Mouse (Mus musculus): ENCODE results near the gene Gm3020.
"Not testable (repeated sequence)": the region's sequence is repeated elsewhere in the genome, so short reads cannot be mapped to it uniquely, and the experiment has no call there.

The Gm3020 gene

GRCm38 (mm10) chr14:3651730-3652129 lies at the start of gene Gm3020:
Gene Gm3020 (plus strand): TSS chr14:3652030.
- not testable (repeated sequence) for DNase-seq (ENCODE audit: low spot score)

- not testable (repeated sequence) for DNase-seq (ENCODE audit: low spot score)
Observed at GRCm38 (mm10) chr14:3634212-3634611, 17.6 kb upstream of the Gm3020 start, which contains the start of gene Gm3012. Gene Gm3012 (plus strand): TSS chr14:3634512.

GRCm38 (mm10) chr14:3688483-3688882 lies 36.7 kb downstream of the Gm3020 start, which contains the start of gene Gm3043:
Gene Gm3043 (plus strand): TSS chr14:3688783.
- DNase-seq (ENCODE audit: low spot score), result not testable (repeated sequence)
